Mouse (Mus musculus) liver, embryonic 14.5 days (tissue): Measurements from ENCODE around the gene Ralgps1. TPM values are rescaled to one million over a fixed set of nuclear protein-coding genes. Genes with fewer than 3 reads are reported as not detected.

ENCODE experiments used
- ATAC-seq: fragments of 200-750 bp; cut with Nextera tagmentation; 2 replicates; pipeline ENCODE4 v1.8.0; 2017; ENCODE audit warnings: moderate number of reproducible peaks, mild to moderate bottlenecking, moderate library complexity; ENCODE audit not compliant: insufficient read depth
- DNase-seq, 3 experiments: peaks; one replicate each; pipeline ENCODE4 v3.0.0-alpha.2; 2012 to 2013; ENCODE audit warnings: low read depth in 3 of 3, low spot score in 3 of 3
- H3K27ac ChIP-seq: fragments of 300-500 bp; sonication (generic); 2 replicates; pipeline ENCODE4 v1.5.1; 2014; ENCODE audit warnings: moderate library complexity, mild to moderate bottlenecking, control low read depth, inconsistent platforms
- H3K27me3 ChIP-seq: fragments of 300-500 bp; sonication (generic); 2 replicates; pipeline ENCODE4 v1.6.1; 2014; ENCODE audit warnings: mild to moderate bottlenecking, low read length, moderate library complexity; ENCODE audit not compliant: control insufficient read depth, insufficient read depth
- H3K36me3 ChIP-seq: fragments of 300-500 bp; sonication (generic); replicated peaks from 2 replicates; pipeline ENCODE4 v1.6.1; 2014; ENCODE audit warnings: low read depth; ENCODE audit not compliant: control insufficient read depth, insufficient read depth
- H3K4me1 ChIP-seq, 2 experiments: fragments of 200-500 bp in 1 of 2; fragments of 300-500 bp in 1 of 2; sonication (generic) in 1 of 2; replicated peaks; 2 replicates each; pipeline ENCODE4 v1.6.1; 2012 to 2014; ENCODE audit warnings: antibody characterized with exemption in 1 of 2, inconsistent platforms in 1 of 2, low read length in 1 of 2; ENCODE audit not compliant: control insufficient read depth in 2 of 2, insufficient read depth in 2 of 2
- H3K4me2 ChIP-seq: fragments of 300-500 bp; sonication (generic); 2 replicates; pipeline ENCODE4 v1.6.1; 2014; ENCODE audit warnings: low read depth, mild to moderate bottlenecking, control low read depth, moderate library complexity
- H3K4me3 ChIP-seq, 2 experiments: fragments of 200-500 bp in 1 of 2; fragments of 300-500 bp in 1 of 2; sonication (generic) in 1 of 2; 2 replicates each; pipeline ENCODE4 v1.5.1; 2012 to 2014; ENCODE audit warnings: low read depth in 2 of 2, low read length in 2 of 2, mild to moderate bottlenecking in 2 of 2, control low read depth in 1 of 2, inconsistent platforms in 1 of 2, moderate library complexity in 1 of 2; ENCODE audit not compliant: insufficient read depth in 1 of 2
- H3K9ac ChIP-seq: fragments of 300-500 bp; sonication (generic); replicated peaks from 2 replicates; pipeline ENCODE4 v1.6.1; 2014; ENCODE audit warnings: mild to moderate bottlenecking, control low read depth, moderate library complexity
- H3K9me3 ChIP-seq: fragments of 300-500 bp; sonication (generic); 2 replicates; pipeline ENCODE4 v1.6.1; 2016; ENCODE audit warnings: low read length, mixed read lengths; ENCODE audit not compliant: control insufficient read depth
- CTCF ChIP-seq: IDR thresholded peaks from 2 replicates; pipeline ENCODE4 v1.5.1; 2016; ENCODE audit warnings: antibody characterized with exemption, low read depth, control low read depth
- EP300 ChIP-seq: IDR thresholded peaks from 2 replicates; pipeline ENCODE4 v1.6.1; 2016; ENCODE audit warnings: antibody characterized with exemption, low read depth
- WGBS: fragments of 180-500 bp; shearing (Covaris S2); extraction: QIAGEN DNeasy Blood & Tissue Kit; methylation state at CpG from one replicate; pipeline ENCODE4 v1.1.7; 2014; ENCODE audit not compliant: insufficient replicate concordance; 5-methylcytosine and 5-hydroxymethylcytosine counted together
- polyA plus RNA-seq, 2 experiments: library from polyadenylated mRNA; depleted of rRNA in 1 of 2; stranded (reverse) in 1 of 2; unstranded in 1 of 2; fragments of >200 nt; fragmentation: Nextera tagmentation in 1 of 2; extraction: Ambion mirVana in 1 of 2; gene quantifications; 2 replicates each; pipeline versions ENCODE4 v1.2.1 to v1.2.3; 2012 to 2014

Ralgps1 gene
- polyA plus RNA-seq, 2 experiments = 0.58 to 0.71 TPM

DNA sequence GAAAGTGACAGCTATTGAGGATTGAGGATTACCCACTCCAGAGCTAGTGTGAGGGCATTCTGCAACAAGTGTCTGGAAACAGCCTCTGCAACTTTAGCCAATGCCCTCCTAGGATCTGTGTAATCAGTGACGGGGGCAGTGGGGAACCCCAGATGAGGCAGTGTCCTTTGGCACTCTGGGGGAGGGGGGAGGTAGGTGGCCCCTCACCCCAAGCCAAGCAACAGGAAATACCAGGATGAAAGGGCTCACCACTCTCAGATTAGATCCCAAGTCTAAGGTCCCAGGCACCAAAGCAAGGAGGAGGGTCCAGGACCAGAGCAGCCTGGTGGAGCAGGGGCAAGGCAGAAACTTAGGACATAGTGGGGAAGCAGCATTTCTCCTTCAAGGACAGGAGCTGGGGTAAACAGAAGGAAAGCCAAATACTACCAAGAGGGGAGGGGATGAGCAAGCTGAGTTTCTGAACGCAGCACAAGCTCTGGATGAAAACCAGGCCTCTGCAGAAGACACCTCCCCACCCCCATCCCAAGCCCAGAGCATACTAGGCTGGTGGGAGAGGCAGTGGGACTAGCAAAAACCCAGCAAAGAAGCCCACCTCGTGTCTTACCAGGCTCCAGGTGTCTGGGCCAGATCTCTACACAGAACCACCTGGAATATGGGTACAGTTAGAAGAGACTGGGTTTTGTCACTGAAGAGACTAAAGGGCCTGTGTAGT lies 121.2 kb downstream of the Ralgps1 start:
- 43% methylated on average over 3 of the region's 3 CpGs for WGBS
- no peak overlapping the region for H3K4me3 ChIP-seq
- peaks cover 0 to 21% of the 10 kb centered on the region in 2 experiments; a peak in 2 of 4 replicates for H3K4me1 ChIP-seq
- H3K9me3 ChIP-seq = no peaks in the 10 kb centered on the region
- ATAC-seq (no peak), DNase-seq (no peak)
- TF ChIP-seq EP300 (no peak), CTCF (no peak)
- no peaks in the 10 kb centered on the region for H3K36me3 ChIP-seq
- H3K27ac ChIP-seq = no peak overlapping the region
- H3K4me2 ChIP-seq = no peak overlapping the region
- no peak overlapping the region for H3K9ac ChIP-seq
- no peaks in the 10 kb centered on the region for H3K27me3 ChIP-seq

DNA sequence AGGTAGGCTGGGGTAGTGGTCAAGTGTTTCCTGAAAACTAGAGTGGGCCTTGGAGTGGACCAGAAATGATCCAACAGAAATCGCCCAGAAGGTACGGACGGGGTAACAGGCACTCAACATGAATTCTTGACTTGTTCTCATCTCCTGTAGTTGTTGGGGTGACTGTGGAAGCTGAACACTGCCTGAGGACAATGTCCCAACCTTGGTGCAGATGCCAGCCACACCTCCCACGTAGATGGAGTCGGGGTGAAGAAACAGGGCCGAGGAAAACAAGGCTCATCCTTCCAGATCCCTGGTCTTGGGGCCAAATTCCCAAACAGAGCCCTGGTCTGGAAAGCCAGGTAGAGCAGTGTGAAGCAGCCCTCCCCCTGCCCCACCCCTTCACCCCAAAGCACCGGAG lies 122.7 kb downstream of the Ralgps1 start:
- DNase-seq (no peak), ATAC-seq (no peak)
- H3K36me3 ChIP-seq = no peaks in the 10 kb centered on the region
- TF ChIP-seq CTCF (no peak), EP300 (no peak)
- H3K4me3 ChIP-seq = no peak overlapping the region
- no peaks in the 10 kb centered on the region for H3K9me3 ChIP-seq
- no peaks in the 10 kb centered on the region for H3K27me3 ChIP-seq
- no peak overlapping the region for H3K27ac ChIP-seq
- H3K4me1 ChIP-seq = peaks cover 0 to 10% of the 10 kb centered on the region in 2 experiments; a peak in 2 of 4 replicates
- 65% methylated on average over 7 of the region's 7 CpGs for WGBS
- H3K4me2 ChIP-seq = no peak overlapping the region
- H3K9ac ChIP-seq = no peak overlapping the region

DNA sequence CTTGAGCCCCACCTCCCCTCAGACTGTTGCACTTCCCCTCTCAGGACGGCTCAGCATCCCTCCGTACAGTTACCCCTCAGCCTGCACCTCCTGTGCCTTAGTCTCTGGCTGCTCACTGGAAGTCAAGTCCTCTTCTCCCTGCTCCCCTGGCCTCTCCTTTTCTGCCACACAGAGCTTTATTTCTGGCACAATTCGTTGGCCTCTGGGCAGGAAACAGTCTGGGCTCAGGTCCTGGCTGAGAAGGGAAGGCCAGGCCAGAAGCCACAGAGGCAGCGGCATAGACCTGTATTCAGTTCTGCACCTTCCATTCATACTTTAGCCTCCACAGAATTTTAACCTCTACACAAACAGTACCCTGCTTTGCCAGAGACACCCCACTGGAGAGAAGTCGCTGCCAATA lies 124.4 kb downstream of the Ralgps1 start:
- no peak for ATAC-seq

DNA sequence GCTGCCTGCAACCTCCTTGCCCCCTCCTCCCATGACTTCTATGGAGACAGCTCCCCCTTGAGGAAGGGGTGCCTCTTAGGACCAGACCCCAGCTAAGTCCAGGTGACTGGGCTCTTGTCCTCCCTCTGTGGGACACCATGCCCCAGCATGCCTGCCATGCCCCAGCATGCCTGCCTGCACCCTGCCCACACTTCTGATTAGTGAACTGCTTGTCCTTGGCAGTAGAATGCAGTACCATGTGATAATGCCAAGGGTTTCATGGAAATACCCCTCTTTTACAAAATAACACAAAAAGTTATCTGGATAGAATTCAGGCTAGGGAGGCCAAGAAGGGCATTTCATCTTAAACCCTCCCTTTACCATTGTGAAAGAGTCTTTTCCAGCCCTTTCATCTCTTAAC lies 125.9 kb downstream of the Ralgps1 start:
- H3K4me1 ChIP-seq = peaks cover 0 to 10% of the 10 kb centered on the region in 2 experiments; a peak in 2 of 4 replicates
- ATAC-seq = no peak

More for the DNA sequence above, 124.4 kb downstream of the Ralgps1 start:
- DNase-seq = no peak
- Histone ChIP-seq H3K9me3 (no peaks in the 10 kb centered on the region), H3K4me2 (no peak overlapping the region), H3K27ac (no peak overlapping the region), H3K36me3 (no peaks in the 10 kb centered on the region), H3K4me3 (no peak overlapping the region), H3K9ac (no peak overlapping the region), H3K27me3 (no peaks in the 10 kb centered on the region), H3K4me1 (peaks cover 0 to 10% of the 10 kb centered on the region in 2 experiments; a peak in 2 of 4 replicates)
- WGBS = 54% methylated on average over 5 of the region's 5 CpGs
- TF ChIP-seq CTCF (no peak), EP300 (no peak)

DNA sequence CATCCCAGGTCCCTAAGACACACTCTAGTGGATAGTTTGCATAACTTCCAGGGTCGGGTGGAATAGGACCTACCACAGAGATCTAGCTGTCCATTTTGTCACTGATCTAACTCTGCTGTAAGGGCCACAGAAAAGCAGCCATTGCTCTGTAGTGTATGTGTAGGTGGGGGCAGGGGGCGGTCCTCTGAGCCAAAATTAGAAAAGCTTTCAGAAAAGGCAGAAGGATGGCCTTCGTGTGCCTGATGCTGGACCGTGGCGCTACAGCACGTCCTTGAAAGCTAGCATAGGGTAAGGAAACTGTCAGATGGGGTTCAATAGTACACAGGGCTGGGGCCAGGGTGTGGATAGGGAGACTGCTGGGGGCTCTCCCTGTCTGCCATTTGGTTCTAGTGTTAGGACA lies 126.4 kb downstream of the Ralgps1 start:
- 71% methylated on average over 6 of the region's 6 CpGs for WGBS
- H3K4me3 ChIP-seq = no peak overlapping the region

More for the DNA sequence above, 125.9 kb downstream of the Ralgps1 start:
- no peak overlapping the region for H3K4me2 ChIP-seq
- DNase-seq = no peak
- H3K36me3 ChIP-seq = no peaks in the 10 kb centered on the region
- no peaks in the 10 kb centered on the region for H3K9me3 ChIP-seq
- H3K27me3 ChIP-seq = no peaks in the 10 kb centered on the region
- H3K4me3 ChIP-seq = no peak overlapping the region
- TF ChIP-seq EP300 (no peak), CTCF (no peak)
- no peak overlapping the region for H3K27ac ChIP-seq
- H3K9ac ChIP-seq = no peak overlapping the region

More for the DNA sequence above, 126.4 kb downstream of the Ralgps1 start:
- Histone ChIP-seq H3K4me1 (peaks cover 0 to 8% of the 10 kb centered on the region in 2 experiments; a peak in 2 of 4 replicates), H3K27me3 (no peaks in the 10 kb centered on the region), H3K27ac (no peak overlapping the region), H3K36me3 (no peaks in the 10 kb centered on the region), H3K9me3 (no peaks in the 10 kb centered on the region), H3K9ac (no peak overlapping the region), H3K4me2 (no peak overlapping the region)
- DNase-seq = no peak
- TF ChIP-seq EP300 (no peak), CTCF (no peak)
- no peak for ATAC-seq
